Mouse (Mus musculus): Measurements from ENCODE around the gene Alkbh1.

DNA sequence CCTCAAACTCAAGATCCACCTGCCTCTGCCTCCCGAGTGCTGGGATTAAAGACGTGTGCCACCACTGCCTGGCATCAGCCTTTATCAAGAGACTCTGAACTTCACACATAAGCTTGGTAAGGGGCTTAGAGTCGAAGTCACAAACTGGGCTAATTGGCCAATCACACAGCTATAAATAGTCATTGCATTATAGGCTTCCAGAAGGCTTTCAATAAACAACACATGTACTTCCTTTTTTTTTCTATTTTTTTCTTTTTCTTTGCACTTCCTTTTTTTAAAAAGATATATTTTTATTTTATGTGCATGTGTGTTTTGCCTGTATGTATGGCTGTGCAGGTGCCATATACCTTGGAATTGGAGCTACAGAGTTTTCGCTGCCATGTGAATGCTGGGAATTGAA lies 28.5 kb downstream of the Alkbh1 start:
- TF ChIP-seq CTCF (IDR thresholded peaks at IDR 0.05; ENCODE audit: low read depth, low read length) (no peak), POLR2A (IDR thresholded peaks at IDR 0.05; ENCODE audit: borderline replicate concordance, low read depth, low read length) (no peak)
